Mouse (Mus musculus) liver, postnatal 0 days (tissue): Measurements from ENCODE around the gene Klhdc4. TPM values are rescaled to one million over a fixed set of nuclear protein-coding genes. Genes with fewer than 3 reads are reported as not detected.

Experiments used
- ATAC-seq: fragments of 200-750 bp; cut with Nextera tagmentation; 2 replicates; pipeline ENCODE4 v1.8.0; 2017; ENCODE audit warnings: mild to moderate bottlenecking, moderate library complexity
- DNase-seq: peaks from one replicate; pipeline ENCODE4 v3.0.0-alpha.2; 2016
- H3K27ac ChIP-seq: fragments of 300-500 bp; sonication (generic); 2 replicates; pipeline ENCODE4 v1.5.1; 2014; ENCODE audit warnings: antibody characterized with exemption, moderate library complexity, mild to moderate bottlenecking, low read depth
- H3K27me3 ChIP-seq: fragments of 300-500 bp; sonication (generic); 2 replicates; pipeline ENCODE4 v1.6.1; 2014; ENCODE audit warnings: low read length, control low read depth, mixed read lengths; ENCODE audit not compliant: insufficient read depth
- H3K36me3 ChIP-seq: fragments of 300-500 bp; sonication (generic); replicated peaks from 2 replicates; pipeline ENCODE4 v1.6.1; 2014; ENCODE audit warnings: mild to moderate bottlenecking, control low read depth, low read length, moderate library complexity, mixed read lengths; ENCODE audit not compliant: insufficient read depth
- H3K4me1 ChIP-seq: fragments of 300-500 bp; sonication (generic); 2 replicates; pipeline ENCODE4 v1.6.1; 2014; ENCODE audit warnings: antibody characterized with exemption, mild to moderate bottlenecking, control low read depth; ENCODE audit not compliant: insufficient read depth
- H3K4me2 ChIP-seq: fragments of 300-500 bp; sonication (generic); 2 replicates; pipeline ENCODE4 v1.6.1; 2014; ENCODE audit warnings: low read depth, mild to moderate bottlenecking, low read length, moderate library complexity, mixed read lengths
- H3K4me3 ChIP-seq: fragments of 300-500 bp; sonication (generic); 2 replicates; pipeline ENCODE4 v1.5.1; 2014; ENCODE audit warnings: low read depth, low read length
- H3K9ac ChIP-seq: fragments of 300-500 bp; sonication (generic); replicated peaks from 2 replicates; pipeline ENCODE4 v1.6.1; 2014; ENCODE audit warnings: mild to moderate bottlenecking, moderate library complexity
- H3K9me3 ChIP-seq: fragments of 300-500 bp; sonication (generic); 2 replicates; pipeline ENCODE4 v1.6.1; 2016; ENCODE audit warnings: mild to moderate bottlenecking, control low read depth, low read length, mixed read lengths
- CTCF ChIP-seq: sonication (generic); IDR thresholded peaks from 2 replicates; pipeline ENCODE4 v1.5.1; 2016; ENCODE audit warnings: antibody characterized with exemption, low read depth
- EP300 ChIP-seq: IDR thresholded peaks from 2 replicates; pipeline ENCODE4 v1.6.1; 2016; ENCODE audit warnings: antibody characterized with exemption, low read depth, mild to moderate bottlenecking
- WGBS: fragments of 180-500 bp; shearing (Covaris S2); extraction: QIAGEN DNeasy Blood & Tissue Kit; methylation state at CpG from one replicate; pipeline ENCODE4 v1.1.7; 2014; ENCODE audit not compliant: insufficient replicate concordance; 5-methylcytosine and 5-hydroxymethylcytosine counted together
- polyA plus RNA-seq: library from polyadenylated mRNA; unstranded; fragments of >200 nt; fragmentation: Nextera tagmentation; extraction: Ambion mirVana; gene quantifications from 2 replicates; pipeline ENCODE4 v1.2.1, GENCODE M21; 2015

Klhdc4 gene
- polyA plus RNA-seq, 1 experiment from 2014 or later: 8.7 TPM

DNA sequence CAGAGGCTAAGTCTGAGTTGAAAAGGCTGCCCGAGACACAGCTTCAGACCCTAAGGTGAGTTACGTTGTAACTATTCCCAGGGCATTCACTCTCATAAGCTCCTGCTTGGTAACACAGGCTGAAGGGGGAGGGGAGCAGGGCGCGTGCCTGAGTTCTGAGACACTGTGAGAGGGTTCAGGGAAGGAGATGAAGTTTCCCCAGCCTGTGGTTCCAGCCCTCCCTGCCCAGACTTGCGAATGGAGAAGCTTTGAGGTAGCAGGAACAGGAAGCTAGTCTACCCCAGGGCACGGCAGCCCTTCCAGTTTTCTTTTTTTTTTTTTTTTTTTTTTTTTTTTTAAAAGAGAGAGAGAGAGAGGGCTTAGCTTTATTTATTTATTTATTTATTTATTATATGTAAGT is 31.9 kb upstream of the Klhdc4 start:
- ATAC-seq (no peak), DNase-seq (no peak)
- Histone ChIP-seq H3K9me3 (no peaks in the 10 kb centered on the region), H3K27ac (no peak overlapping the region), H3K9ac (no peak overlapping the region), H3K27me3 (no peaks in the 10 kb centered on the region), H3K4me1 (no peaks in the 10 kb centered on the region), H3K4me3 (no peak overlapping the region), H3K36me3 (no peaks in the 10 kb centered on the region), H3K4me2 (no peak overlapping the region)
- 31% methylated on average over 6 of the region's 6 CpGs for WGBS
- TF ChIP-seq CTCF: no peak
- TF ChIP-seq EP300: no peak

DNA sequence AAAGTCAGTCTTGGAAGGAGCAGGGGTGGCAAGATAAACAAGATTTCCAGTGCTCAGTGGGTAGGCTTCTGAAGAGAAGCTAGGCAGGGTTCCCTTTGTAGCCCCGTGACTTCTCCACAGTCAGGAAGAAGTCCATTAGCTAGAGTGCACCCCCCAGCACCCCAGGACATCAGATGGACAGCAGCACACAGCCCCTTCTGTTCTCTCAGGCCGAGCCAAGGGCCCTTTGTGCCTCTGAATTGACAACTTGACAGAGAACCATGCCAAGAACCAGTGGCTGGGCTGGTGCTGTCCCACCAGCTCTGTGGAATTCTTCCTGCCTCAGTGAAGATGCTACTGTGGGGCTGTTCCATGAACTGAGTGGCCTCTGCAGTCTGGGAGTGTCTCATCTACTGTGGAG is 28.4 kb upstream of the Klhdc4 start:
- H3K27me3 ChIP-seq: no peaks in the 10 kb centered on the region
- no peak for TF ChIP-seq CTCF
- TF ChIP-seq EP300: no peak
- no peaks in the 10 kb centered on the region for H3K9me3 ChIP-seq
- WGBS: 51% methylated on average over 2 of the region's 2 CpGs
- H3K27ac ChIP-seq: no peak overlapping the region
- H3K4me2 ChIP-seq: no peak overlapping the region
- ATAC-seq: no peak
- no peak for DNase-seq
- H3K4me1 ChIP-seq: no peaks in the 10 kb centered on the region
- no peaks in the 10 kb centered on the region for H3K36me3 ChIP-seq
- H3K9ac ChIP-seq: no peak overlapping the region
- H3K4me3 ChIP-seq: no peak overlapping the region

- 67% methylated on average over 9 of the region's 9 CpGs for WGBS
- ATAC-seq: no peak
These were observed 28.0 kb upstream of the Klhdc4 start for GRCm38 (mm10) chr8:121857331-121857730.

DNA sequence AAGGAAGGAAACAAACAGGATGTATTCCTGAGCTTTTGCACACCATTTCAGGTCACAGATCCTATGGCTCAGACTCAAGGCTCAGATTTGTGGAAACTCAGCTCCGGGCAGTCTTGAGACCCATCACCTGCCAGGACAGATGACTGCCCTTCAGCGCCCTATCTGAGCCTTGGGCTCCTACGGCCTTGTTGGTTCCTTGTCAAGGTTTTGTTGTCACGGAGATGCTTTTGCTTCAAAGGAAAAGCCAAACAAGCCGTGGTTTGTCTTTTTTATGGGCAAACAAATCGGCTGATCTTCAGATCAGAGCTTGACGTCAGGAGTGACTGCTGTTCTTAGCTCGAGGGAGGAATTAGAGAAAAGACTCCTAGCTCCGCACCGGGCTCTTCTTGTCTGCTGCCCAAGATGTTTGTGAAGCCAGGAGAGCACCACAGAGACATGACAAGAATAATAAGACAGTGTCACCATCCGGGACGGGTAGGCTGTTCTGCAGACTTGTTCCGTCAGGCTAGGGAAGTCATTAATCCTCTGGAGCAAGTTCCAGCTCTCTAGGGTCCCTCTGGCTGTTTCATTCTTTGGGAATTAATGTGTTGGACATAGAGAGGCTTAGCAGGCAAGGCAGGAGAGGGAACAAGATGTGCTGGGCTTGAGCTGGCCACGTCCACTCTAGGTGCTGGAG is 26.8 kb upstream of the Klhdc4 start:
- Histone ChIP-seq H3K36me3 (no peaks in the 10 kb centered on the region), H3K4me2 (no peak overlapping the region), H3K4me1 (peaks cover 5% of the 10 kb centered on the region), H3K27ac (no peak overlapping the region), H3K9ac (no peak overlapping the region), H3K27me3 (no peaks in the 10 kb centered on the region), H3K9me3 (no peaks in the 10 kb centered on the region), H3K4me3 (no peak overlapping the region)
- DNase-seq: no peak
- WGBS: 71% methylated on average over 14 of the region's 14 CpGs
- TF ChIP-seq EP300 (no peak), CTCF (no peak)
- ATAC-seq: no peak

More at GRCm38 (mm10) chr8:121857331-121857730, 28.0 kb upstream of the Klhdc4 start:
- TF ChIP-seq CTCF (no peak), EP300 (no peak)
- H3K9ac ChIP-seq: no peak overlapping the region
- no peak overlapping the region for H3K4me2 ChIP-seq
- no peaks in the 10 kb centered on the region for H3K9me3 ChIP-seq
- H3K27ac ChIP-seq: no peak overlapping the region
- H3K27me3 ChIP-seq: no peaks in the 10 kb centered on the region
- H3K4me1 ChIP-seq: no peaks in the 10 kb centered on the region; the same call in 1 of the 2 replicates
- DNase-seq: no peak
- H3K4me3 ChIP-seq: no peak overlapping the region
- H3K36me3 ChIP-seq: no peaks in the 10 kb centered on the region

DNA sequence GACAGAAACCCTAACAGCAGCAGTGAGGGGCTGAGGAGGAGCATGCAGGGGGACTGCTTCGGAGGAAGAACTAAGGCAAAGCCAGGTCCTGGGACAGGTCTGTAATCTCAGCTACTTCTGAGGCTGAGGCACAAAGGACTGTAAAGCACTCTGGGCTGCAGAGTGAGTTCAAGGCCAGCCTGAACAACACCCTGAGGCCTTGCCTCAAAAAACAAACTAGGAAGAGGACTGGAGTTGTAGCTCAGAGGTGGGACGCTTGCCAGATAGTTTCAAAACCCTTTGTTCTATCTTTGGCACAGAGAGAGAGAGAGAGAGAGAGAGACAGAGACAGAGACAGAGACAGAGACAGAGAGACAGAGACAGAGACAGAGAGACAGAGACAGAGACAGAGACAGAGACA is 24.2 kb upstream of the Klhdc4 start:
- ATAC-seq (no peak), DNase-seq (peak; percentile 14)
- no peak overlapping the region for H3K4me2 ChIP-seq
- no peak overlapping the region for H3K27ac ChIP-seq
- no peak overlapping the region for H3K9ac ChIP-seq
- H3K4me3 ChIP-seq: no peak overlapping the region
- peaks cover 12% of the 10 kb centered on the region for H3K4me1 ChIP-seq
- H3K9me3 ChIP-seq: no peaks in the 10 kb centered on the region
- H3K36me3 ChIP-seq: no peaks in the 10 kb centered on the region
- TF ChIP-seq EP300 (no peak), CTCF (no peak)
- H3K27me3 ChIP-seq: no peaks in the 10 kb centered on the region
- 67% methylated on average over 2 of the region's 2 CpGs for WGBS

DNA sequence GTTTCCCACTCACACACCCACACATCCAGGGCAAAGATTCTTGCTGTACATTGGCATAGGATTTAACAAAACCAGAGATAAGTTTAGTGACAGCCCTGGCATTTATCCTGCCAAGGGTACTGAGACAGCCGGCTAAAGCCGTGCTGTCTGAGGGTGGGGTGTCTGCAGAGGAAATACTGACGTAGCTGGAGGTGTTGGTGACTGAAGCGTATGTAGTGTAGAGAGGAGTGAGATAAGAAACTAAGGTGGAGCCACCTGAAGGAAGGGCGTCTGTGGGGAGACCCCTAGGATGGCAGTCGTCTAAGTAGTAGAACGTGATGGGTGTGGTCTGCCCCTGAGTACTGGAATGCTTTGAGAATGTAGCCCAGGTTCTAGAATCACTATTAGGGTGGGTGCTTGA is 23.1 kb upstream of the Klhdc4 start:
- ATAC-seq: no peak
- WGBS: 27% methylated on average over 7 of the region's 7 CpGs

More for the DNA sequence above, 23.1 kb upstream of the Klhdc4 start:
- Histone ChIP-seq H3K27me3 (no peaks in the 10 kb centered on the region), H3K36me3 (no peaks in the 10 kb centered on the region), H3K27ac (no peak overlapping the region), H3K4me3 (no peak overlapping the region), H3K4me1 (peaks cover 12% of the 10 kb centered on the region), H3K9me3 (no peaks in the 10 kb centered on the region), H3K4me2 (no peak overlapping the region), H3K9ac (no peak overlapping the region)
- TF ChIP-seq CTCF (no peak), EP300 (no peak)
- no peak for DNase-seq
